Mouse (Mus musculus) brain, adult 2 months (tissue): ENCODE results near the gene Rnf128.
"Not testable (repeated sequence)": the region's sequence is repeated elsewhere in the genome, so short reads cannot be mapped to it uniquely, and the experiment has no call there.

Source experiments
- DNase-seq: peaks from one replicate; pipeline ENCODE4 v3.0.0; 2011; ENCODE audit warnings: low read depth, low spot score

Gene Rnf128

DNA sequence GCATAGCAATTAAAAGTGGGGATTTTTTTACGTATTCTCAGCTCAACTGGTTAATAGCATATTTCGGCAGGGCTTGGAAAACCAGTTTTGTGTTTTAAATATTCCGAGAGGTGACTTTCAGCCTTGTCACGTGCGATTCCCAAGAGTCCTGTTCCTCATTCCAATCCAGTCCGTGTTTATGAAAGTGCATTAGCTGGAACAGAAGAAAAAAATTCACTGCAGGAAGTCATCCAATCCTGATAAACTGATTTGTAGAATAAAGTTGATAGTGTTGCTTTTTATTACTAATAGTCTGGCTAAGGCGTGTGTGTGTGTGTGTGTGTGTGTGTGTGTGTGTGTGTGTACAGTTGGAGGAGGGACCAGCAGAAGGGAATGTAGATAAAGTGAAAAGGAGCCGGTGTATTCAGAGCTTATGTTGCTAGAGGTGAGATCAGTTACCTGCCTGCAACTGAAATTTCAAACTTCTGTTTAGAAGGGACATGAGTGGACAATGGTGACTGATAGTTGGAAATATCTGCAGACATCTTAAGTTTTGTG lies at the start of gene Rnf128:
Gene Rnf128, plus strand, starts transcription at position 392 of the 537 bp plus-strand sequence.
- no peak for DNase-seq

GRCm38 (mm10) chrX:139516156-139516555 lies 47.0 kb upstream of the Rnf128 start:
- no peak for DNase-seq

DNA sequence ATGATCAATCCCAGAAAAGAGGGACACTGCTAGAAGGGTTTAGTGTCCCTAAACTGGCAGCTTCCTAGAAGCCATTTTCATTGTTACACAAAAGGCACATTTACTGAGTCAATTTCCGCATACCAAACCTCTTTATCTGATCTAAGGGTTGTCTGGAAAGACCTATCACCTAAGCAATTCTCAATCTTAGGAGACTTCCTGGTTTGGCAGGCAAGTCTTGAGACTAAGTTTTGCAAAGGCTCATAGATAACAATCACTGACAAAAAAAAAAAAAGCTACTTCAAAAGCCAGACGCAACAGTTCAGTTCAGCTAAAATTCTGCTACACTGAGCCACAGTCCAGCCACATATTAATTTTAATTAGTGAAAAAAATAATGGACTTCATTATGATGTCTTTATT lies 43.9 kb upstream of the Rnf128 start:
- no peak for DNase-seq

- no peak for DNase-seq
Measured at GRCm38 (mm10) chrX:139524303-139525091, 38.6 kb upstream of the Rnf128 start.

DNA sequence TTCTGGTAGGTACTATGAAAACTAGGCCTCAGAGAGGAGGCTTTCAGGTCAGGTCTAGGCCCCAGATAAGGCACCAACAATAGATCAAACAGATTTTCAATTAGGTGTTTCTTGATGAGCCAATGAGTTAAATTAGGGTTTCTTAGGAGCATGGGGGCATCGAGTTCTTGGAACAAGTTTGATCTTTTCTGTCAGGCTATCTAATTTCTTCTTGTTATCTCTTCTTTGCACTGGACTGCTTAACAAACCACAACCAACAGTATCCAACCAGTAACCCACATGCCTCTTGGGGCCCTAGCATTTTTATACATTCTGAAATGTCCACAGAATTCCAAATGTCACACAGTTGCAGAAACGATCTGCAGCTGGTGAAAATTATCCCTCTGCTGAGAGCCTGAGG lies 37.4 kb upstream of the Rnf128 start:
- no peak for DNase-seq

GRCm38 (mm10) chrX:139526984-139527383 lies 36.1 kb upstream of the Rnf128 start:
- no peak for DNase-seq

GRCm38 (mm10) chrX:139529678-139530077 lies 33.4 kb upstream of the Rnf128 start:
- DNase-seq, result no peak

- no peak for DNase-seq
Measured at GRCm38 (mm10) chrX:139532293-139532692, 30.8 kb upstream of the Rnf128 start.

DNA sequence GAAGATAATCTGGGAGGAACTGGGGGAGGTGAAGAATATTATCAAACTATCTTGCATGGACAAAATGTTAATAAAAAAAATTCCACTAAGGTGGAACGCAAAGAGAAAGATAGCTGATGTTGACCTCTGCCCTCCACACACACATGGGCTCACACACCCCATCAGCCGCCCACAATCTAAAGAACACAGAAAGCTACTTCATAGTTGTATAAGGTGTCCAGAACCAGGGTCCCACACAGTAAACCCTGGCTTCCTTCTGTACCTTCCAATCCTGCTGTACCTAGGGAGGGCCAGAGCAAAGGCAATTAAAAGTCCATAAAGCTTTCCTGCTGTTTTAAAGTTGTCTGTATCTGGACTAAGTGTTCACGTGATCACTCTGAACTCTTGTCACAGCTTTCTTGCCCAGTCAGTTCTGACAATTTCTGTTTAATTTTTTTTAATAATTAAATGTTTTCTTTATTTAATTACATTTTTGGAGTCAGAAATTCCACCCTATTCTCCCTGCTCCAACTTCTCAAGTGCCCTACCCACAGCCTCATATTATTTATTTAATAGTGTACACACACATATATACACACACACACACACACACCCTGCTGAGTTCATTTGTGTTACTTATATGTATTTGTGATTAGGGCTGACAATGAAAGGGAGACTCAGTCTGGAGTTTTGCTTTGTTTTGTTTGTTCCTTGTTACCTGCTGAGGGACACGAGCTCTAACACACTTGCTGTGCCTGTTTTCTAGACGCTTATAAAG lies 25.3 kb upstream of the Rnf128 start:
- DNase-seq, result no peak

DNA sequence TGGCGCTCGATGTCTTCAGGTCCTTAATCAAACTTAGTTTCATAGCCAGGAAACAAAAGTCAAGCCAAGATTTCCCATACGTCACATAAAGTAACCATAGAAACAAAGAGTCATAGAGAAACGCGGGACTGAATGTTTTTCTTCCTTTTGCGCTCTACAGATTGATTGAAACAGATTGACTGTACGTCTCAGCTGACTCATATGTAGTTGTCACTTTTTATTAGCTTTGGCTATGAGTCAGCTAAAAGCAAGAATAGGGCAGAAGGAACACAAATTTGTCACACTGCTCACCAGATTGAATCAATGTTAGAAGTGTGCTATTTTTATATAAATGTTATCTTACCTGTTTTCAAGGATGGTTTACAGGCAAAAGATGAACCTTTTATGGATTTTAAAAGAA lies 19.4 kb upstream of the Rnf128 start:
- peak; percentile 16 for DNase-seq

GRCm38 (mm10) chrX:139550456-139550855 lies 12.7 kb upstream of the Rnf128 start:
- DNase-seq, result peak; percentile 5

GRCm38 (mm10) chrX:139552090-139552489 lies 11.0 kb upstream of the Rnf128 start:
- DNase-seq, result no peak

- no peak for DNase-seq
Measured at GRCm38 (mm10) chrX:139562255-139562924, 726 bp upstream of the Rnf128 start.

DNA sequence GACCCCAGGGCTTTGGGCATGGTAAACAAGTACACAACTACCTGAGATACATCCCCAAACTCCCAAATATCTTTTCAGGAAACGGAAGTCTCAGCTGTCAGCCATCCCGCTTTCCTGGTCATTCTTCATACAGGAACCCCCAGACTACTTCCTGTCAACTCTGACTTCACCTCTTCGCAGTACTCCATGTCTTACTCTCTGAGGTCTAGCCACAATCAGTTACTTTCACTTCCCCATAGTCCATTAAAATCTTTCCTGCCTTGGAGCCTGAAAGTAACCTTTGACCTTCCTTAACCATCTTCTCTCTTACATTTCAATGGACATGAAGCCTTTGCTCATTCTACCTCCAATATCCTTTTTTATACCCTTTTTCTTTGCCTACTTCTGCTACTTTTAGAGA lies 6.9 kb downstream of the Rnf128 start:
- no peak for DNase-seq

DNA sequence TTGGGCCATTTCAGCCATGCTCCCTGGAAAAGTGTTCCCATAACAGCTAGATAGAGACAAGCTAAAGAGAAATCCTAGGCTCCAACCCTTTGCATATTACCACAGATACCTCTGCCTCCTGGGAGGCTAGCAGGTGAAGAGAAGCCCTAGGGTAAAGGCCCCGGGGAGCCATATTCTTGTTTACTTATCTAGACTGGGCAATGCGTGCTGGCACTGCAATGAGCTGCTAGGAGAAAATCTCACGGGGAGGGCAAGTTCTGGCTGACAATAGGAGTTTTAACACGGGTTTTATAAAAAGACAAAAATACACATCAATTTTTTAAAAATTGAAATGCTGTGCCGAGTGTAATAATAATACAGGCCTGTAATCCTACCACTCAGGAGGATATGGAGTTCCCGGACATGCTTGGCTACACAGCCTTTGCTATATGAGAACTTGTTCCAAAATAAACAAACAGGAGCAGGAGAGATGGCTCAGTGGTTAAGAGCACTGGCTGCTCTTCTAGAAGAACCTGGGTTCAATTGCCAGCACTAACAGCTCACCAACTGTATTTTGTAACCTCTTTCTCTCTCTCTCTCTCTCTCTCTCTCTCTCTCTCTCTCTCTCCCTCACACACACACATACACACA lies 15.6 kb downstream of the Rnf128 start:
- no peak for DNase-seq

GRCm38 (mm10) chrX:139583616-139584015 lies 20.5 kb downstream of the Rnf128 start:
- DNase-seq, result peak; percentile 22

GRCm38 (mm10) chrX:139586676-139587075 lies 23.6 kb downstream of the Rnf128 start:
- not testable (repeated sequence) for DNase-seq

- DNase-seq, result no peak
Measured at GRCm38 (mm10) chrX:139596404-139596803, 33.3 kb downstream of the Rnf128 start.

- DNase-seq, result peak; percentile 95
Measured at GRCm38 (mm10) chrX:139610033-139610764, 47.1 kb downstream of the Rnf128 start.

DNA sequence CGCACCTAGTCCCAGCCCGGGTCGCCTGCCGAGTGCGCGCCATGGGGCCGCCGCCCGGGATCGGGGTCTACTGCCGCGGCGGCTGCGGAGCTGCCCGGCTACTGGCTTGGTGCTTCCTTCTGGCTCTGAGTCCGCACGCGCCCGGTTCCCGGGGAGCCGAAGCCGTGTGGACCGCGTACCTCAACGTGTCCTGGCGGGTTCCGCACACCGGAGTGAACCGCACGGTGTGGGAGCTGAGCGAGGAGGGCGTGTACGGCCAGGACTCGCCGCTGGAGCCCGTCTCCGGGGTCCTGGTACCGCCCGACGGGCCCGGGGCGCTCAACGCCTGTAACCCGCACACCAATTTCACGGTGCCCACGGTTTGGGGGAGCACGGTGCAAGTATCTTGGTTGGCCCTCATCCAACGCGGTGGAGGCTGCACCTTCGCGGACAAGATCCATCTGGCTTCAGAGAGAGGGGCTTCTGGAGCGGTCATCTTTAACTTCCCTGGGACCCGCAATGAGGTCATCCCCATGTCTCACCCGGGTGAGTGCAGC lies 47.7 kb downstream of the Rnf128 start:
- DNase-seq, result peak; percentile 24

GRCm38 (mm10) chrX:139614761-139615160 lies 51.6 kb downstream of the Rnf128 start:
- DNase-seq, result peak; percentile 16
